Mouse (Mus musculus): Measurements from ENCODE around the gene Slc17a3.

DNA sequence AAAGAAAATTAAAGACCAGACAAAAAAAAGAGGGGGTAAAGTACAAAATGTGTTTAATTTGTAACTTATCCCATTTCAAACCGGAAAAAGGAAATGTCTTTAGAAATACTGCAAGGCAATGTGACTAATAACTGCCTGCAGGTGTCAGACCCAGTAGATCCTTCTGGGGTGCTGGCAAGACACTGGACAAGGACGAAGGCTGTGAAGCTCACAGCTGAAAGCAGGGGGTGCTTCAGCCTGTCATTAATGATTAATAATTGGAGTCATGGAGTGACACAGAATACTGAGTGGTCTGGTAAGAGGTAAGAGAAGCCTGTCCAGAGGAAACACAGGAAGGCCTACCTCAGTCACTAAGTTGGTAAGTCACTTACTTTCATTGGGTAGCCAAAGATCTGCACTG lies at the start of gene Slc17a3:
- TF ChIP-seq GATA1 (IDR thresholded peaks at IDR 0.05; ENCODE audit: borderline replicate concordance, low read length) (no peak), FLI1 (IDR thresholded peaks at IDR 0.05; ENCODE audit: low read length) (no peak)
